Mouse (Mus musculus): ENCODE results near the gene Lsp1.

GRCm38 (mm10) chr7:142472936-142473335, 12.3 kb downstream of the Lsp1 start:
- TF ChIP-seq ZC3H11A (IDR thresholded peaks at IDR 0.05; ENCODE audit: borderline replicate concordance, low read depth, low read length) = no peak
- TF ChIP-seq CHD2 (IDR thresholded peaks at IDR 0.05; ENCODE audit: low read depth, low read length) = no peak

Data from ES-E14 (cell line).